Mouse (Mus musculus): Measurements from ENCODE around the gene Fyb. TPM values are rescaled to one million over a fixed set of nuclear protein-coding genes. Genes with fewer than 3 reads are reported as not detected.
"Not testable (repeated sequence)": the region's sequence is repeated elsewhere in the genome, so short reads cannot be mapped to it uniquely, and the experiment has no call there.

Fyb gene
- polyA plus RNA-seq, 1 experiment from 2014 or later, result 5.5 TPM

- not testable (repeated sequence) for H3K27ac ChIP-seq; H3K4me3 ChIP-seq; ATAC-seq (ENCODE audit: low FRiP score); H3K36me3 ChIP-seq; H3K4me1 ChIP-seq; H3K4me2 ChIP-seq (replicated peaks); H3K9ac ChIP-seq; H3K27me3 ChIP-seq; H3K9me3 ChIP-seq (replicated peaks)
- 90% methylated on average over 7 of the region's 7 CpGs for WGBS
Observed at GRCm38 (mm10) chr15:6586351-6586750, 63.7 kb downstream of the Fyb start.

- 76% methylated on average over 3 of the region's 3 CpGs for WGBS
- no peak for ATAC-seq (ENCODE audit: low FRiP score)
- H3K36me3 ChIP-seq, result no peaks in the 10 kb centered on the region
- H3K4me1 ChIP-seq, result no peaks in the 10 kb centered on the region
- H3K9me3 ChIP-seq (replicated peaks), result no peaks in the 10 kb centered on the region
- no peaks in the 10 kb centered on the region for H3K27me3 ChIP-seq
- no peak overlapping the region for H3K4me3 ChIP-seq
- H3K4me2 ChIP-seq (replicated peaks), result no peak overlapping the region
- H3K9ac ChIP-seq, result no peak overlapping the region
- H3K27ac ChIP-seq, result no peak overlapping the region
Observed at GRCm38 (mm10) chr15:6587526-6587925, 64.9 kb downstream of the Fyb start.

DNA sequence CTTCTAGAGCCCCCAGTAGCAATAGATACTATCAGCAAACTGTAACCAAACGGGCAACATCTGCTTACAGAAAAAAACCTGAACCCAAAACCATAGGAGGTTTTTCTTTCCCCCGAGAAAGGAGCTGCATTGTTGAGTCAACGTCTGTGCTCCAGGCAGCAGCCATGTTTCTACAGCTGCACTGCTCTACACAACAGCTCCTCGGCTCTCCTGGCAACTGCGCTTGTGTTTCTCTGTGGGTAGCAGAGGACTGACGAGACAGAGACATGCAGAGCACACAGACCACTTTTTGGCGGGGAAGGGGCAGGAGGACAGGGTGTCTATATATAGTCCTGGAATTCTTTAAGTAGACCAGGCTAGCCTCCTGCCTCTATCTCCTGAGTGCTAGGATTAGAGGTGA lies 65.5 kb downstream of the Fyb start:
- H3K4me3 ChIP-seq, result no peak overlapping the region
- WGBS, result 69% methylated on average over 7 of the region's 7 CpGs

DNA sequence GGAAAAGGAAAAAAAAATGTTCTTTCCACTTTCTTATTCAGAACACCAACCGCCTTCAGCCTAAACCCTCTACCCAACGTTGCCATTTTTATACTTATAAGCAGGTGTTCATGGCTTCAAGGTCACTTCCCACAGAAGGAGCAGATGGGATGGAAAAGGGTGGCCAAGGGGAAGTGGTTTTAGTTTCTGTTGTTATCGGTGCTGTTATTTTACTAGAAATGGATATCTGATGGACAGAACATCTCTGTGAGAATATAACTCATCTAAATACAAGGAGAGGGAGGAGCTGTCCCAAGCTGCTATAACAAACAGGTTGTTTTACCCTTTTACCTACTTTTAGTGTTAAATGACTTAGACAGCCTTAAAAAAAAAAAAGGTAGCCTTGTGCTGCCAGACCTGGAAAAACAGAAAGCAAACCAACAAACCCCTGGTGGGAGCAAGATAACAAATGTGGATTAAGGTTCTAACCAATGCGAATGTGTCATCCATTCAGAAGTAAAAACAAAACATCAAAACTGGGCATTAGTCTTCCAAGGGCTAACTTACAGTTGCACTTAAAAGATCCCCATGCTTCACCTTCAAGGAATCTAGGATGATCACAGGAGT lies 68.3 kb downstream of the Fyb start:
- Histone ChIP-seq H3K27me3 (no peaks in the 10 kb centered on the region), H3K9me3 (replicated peaks) (no peaks in the 10 kb centered on the region), H3K4me1 (no peaks in the 10 kb centered on the region), H3K9ac (no peak overlapping the region), H3K4me2 (replicated peaks) (no peak overlapping the region), H3K4me3 (no peak overlapping the region), H3K36me3 (no peaks in the 10 kb centered on the region), H3K27ac (no peak overlapping the region)
- no peak for ATAC-seq (ENCODE audit: low FRiP score)
- WGBS, result 91% methylated on average over 4 of the region's 4 CpGs

More for the DNA sequence above, 65.5 kb downstream of the Fyb start:
- Histone ChIP-seq H3K9me3 (replicated peaks) (no peaks in the 10 kb centered on the region), H3K4me1 (no peaks in the 10 kb centered on the region), H3K27ac (no peak overlapping the region), H3K4me2 (replicated peaks) (no peak overlapping the region), H3K27me3 (no peaks in the 10 kb centered on the region), H3K9ac (no peak overlapping the region), H3K36me3 (no peaks in the 10 kb centered on the region)
- ATAC-seq (ENCODE audit: low FRiP score), result no peak

- Histone ChIP-seq H3K27ac (no peak overlapping the region), H3K36me3 (no peaks in the 10 kb centered on the region), H3K4me3 (no peak overlapping the region), H3K4me1 (no peaks in the 10 kb centered on the region), H3K4me2 (replicated peaks) (no peak overlapping the region), H3K9ac (no peak overlapping the region), H3K27me3 (no peaks in the 10 kb centered on the region), H3K9me3 (replicated peaks) (no peaks in the 10 kb centered on the region)
- ATAC-seq (ENCODE audit: low FRiP score), result no peak
- 38% methylated on average over 1 of the region's 1 CpGs for WGBS
Observed at GRCm38 (mm10) chr15:6591527-6591926, 68.9 kb downstream of the Fyb start.

DNA sequence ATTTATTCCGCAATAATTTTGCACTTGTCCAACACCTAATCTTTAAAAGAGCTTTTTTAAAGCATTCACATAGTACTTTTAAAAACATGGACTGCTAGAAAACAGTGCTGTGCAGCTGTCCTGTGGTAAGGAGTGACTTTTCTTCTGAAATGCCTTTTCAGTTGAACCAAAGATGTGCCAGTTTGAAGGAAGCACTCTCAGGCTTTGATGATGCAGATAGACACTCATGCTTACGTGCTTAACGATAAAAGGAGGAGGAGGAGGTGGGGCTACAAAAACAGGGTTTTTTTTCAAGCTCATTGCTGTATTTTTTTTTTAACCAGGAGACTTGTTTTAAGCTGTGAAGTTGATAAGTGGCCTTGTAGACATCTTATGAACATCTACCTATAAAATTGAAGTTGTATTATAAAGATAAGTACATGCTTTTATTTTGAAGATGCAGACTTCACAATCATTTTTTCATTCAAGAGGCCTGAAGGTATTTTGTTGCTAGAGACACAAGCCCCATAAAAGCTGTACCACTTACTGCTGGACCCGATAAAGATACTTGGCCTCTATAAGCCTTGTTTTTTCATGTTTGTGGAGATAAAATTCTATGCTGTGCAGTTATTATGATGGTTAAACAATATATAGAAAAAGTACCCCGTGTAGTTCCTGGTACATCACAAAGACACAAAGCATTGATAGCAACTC lies 70.1 kb downstream of the Fyb start:
- 82% methylated on average over 5 of the region's 5 CpGs for WGBS
- no peak for ATAC-seq (ENCODE audit: low FRiP score)
- Histone ChIP-seq H3K27ac (no peak overlapping the region), H3K4me2 (replicated peaks) (no peak overlapping the region), H3K4me3 (no peak overlapping the region), H3K9me3 (replicated peaks) (no peaks in the 10 kb centered on the region), H3K36me3 (no peaks in the 10 kb centered on the region), H3K9ac (no peak overlapping the region), H3K4me1 (no peaks in the 10 kb centered on the region), H3K27me3 (no peaks in the 10 kb centered on the region)

GRCm38 (mm10) chr15:6593254-6593623 lies 70.6 kb downstream of the Fyb start:
- no peak for ATAC-seq (ENCODE audit: low FRiP score)
- Histone ChIP-seq H3K27me3 (no peaks in the 10 kb centered on the region), H3K9me3 (replicated peaks) (no peaks in the 10 kb centered on the region), H3K9ac (no peak overlapping the region), H3K36me3 (no peaks in the 10 kb centered on the region), H3K4me2 (replicated peaks) (no peak overlapping the region), H3K4me3 (no peak overlapping the region), H3K27ac (no peak overlapping the region), H3K4me1 (no peaks in the 10 kb centered on the region)
- 85% methylated on average over 1 of the region's 1 CpGs for WGBS

GRCm38 (mm10) chr15:6598626-6599025 lies 76.0 kb downstream of the Fyb start:
- Histone ChIP-seq H3K9me3 (replicated peaks) (no peaks in the 10 kb centered on the region), H3K27ac (no peak overlapping the region), H3K36me3 (no peaks in the 10 kb centered on the region), H3K4me3 (no peak overlapping the region), H3K9ac (no peak overlapping the region), H3K4me1 (no peaks in the 10 kb centered on the region), H3K27me3 (no peaks in the 10 kb centered on the region), H3K4me2 (replicated peaks) (no peak overlapping the region)
- WGBS, result 77% methylated on average over 3 of the region's 3 CpGs
- no peak for ATAC-seq (ENCODE audit: low FRiP score)

DNA sequence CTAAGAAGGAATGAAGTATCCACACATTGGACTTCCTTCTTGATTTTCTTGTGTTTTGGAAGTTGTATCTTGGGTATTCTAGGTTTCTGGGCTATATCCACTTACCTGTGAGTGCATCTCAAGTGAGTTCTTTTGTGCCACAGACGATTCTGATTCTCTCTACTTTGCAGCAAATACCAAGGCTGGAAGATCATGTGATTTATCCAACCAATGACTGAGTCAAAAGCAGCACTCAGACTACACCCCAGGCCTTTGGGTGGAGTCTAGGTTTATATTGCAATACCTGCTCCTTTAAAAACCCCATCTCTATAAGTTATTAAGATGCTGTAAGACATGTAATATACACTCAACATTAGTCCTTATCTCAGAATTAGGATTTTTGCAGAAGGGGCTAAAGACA lies 77.7 kb downstream of the Fyb start:
- H3K9ac ChIP-seq, result no peak overlapping the region
- no peaks in the 10 kb centered on the region for H3K4me1 ChIP-seq
- no peaks in the 10 kb centered on the region for H3K27me3 ChIP-seq
- H3K27ac ChIP-seq, result no peak overlapping the region
- ATAC-seq (ENCODE audit: low FRiP score), result no peak
- no peak overlapping the region for H3K4me2 ChIP-seq (replicated peaks)
- WGBS, result 81% methylated on average over 1 of the region's 1 CpGs
- no peak overlapping the region for H3K4me3 ChIP-seq
- no peaks in the 10 kb centered on the region for H3K36me3 ChIP-seq
- no peaks in the 10 kb centered on the region for H3K9me3 ChIP-seq (replicated peaks)

DNA sequence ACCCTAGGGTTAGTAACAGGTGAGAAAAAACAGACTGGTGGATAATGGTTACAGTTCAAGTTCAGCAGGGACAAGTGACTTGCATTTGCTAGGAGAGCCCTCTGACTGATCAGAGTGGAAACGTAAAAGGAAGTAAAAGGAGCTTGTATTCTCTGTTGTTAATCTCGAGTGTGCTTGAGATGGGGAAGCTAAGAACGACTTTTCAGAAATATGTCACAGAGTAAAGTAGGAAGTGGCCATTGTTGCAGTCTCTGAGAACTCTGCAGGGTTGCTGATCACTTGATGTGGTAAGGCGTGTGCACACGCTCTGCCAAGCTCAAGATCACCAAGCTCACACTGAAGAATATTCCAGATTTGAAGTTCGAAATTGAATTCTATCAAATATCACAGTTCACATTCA lies 78.7 kb downstream of the Fyb start:
- 82% methylated on average over 6 of the region's 6 CpGs for WGBS
- H3K4me3 ChIP-seq, result no peak overlapping the region
- ATAC-seq (ENCODE audit: low FRiP score), result no peak
- H3K4me1 ChIP-seq, result no peaks in the 10 kb centered on the region
- no peaks in the 10 kb centered on the region for H3K36me3 ChIP-seq
- no peak overlapping the region for H3K4me2 ChIP-seq (replicated peaks)
- H3K27ac ChIP-seq, result no peak overlapping the region
- no peaks in the 10 kb centered on the region for H3K27me3 ChIP-seq
- H3K9ac ChIP-seq, result no peak overlapping the region
- no peaks in the 10 kb centered on the region for H3K9me3 ChIP-seq (replicated peaks)

- no peak overlapping the region for H3K4me2 ChIP-seq (replicated peaks)
- H3K9ac ChIP-seq, result no peak overlapping the region
- no peak overlapping the region for H3K27ac ChIP-seq
- H3K9me3 ChIP-seq (replicated peaks), result no peaks in the 10 kb centered on the region
- WGBS, result 87% methylated on average over 4 of the region's 4 CpGs
- H3K4me3 ChIP-seq, result no peak overlapping the region
- no peaks in the 10 kb centered on the region for H3K27me3 ChIP-seq
- H3K4me1 ChIP-seq, result no peaks in the 10 kb centered on the region
- no peaks in the 10 kb centered on the region for H3K36me3 ChIP-seq
- ATAC-seq (ENCODE audit: low FRiP score), result no peak
Observed at GRCm38 (mm10) chr15:6602003-6602402, 79.3 kb downstream of the Fyb start.

GRCm38 (mm10) chr15:6610703-6611102 lies 88.0 kb downstream of the Fyb start:
- no peak overlapping the region for H3K27ac ChIP-seq
- H3K9me3 ChIP-seq (replicated peaks), result no peaks in the 10 kb centered on the region
- no peak overlapping the region for H3K9ac ChIP-seq
- 81% methylated on average over 5 of the region's 5 CpGs for WGBS
- no peak overlapping the region for H3K4me3 ChIP-seq
- H3K36me3 ChIP-seq, result no peaks in the 10 kb centered on the region
- ATAC-seq (ENCODE audit: low FRiP score), result no peak
- H3K4me1 ChIP-seq, result no peaks in the 10 kb centered on the region
- H3K4me2 ChIP-seq (replicated peaks), result no peak overlapping the region
- H3K27me3 ChIP-seq, result no peaks in the 10 kb centered on the region

DNA sequence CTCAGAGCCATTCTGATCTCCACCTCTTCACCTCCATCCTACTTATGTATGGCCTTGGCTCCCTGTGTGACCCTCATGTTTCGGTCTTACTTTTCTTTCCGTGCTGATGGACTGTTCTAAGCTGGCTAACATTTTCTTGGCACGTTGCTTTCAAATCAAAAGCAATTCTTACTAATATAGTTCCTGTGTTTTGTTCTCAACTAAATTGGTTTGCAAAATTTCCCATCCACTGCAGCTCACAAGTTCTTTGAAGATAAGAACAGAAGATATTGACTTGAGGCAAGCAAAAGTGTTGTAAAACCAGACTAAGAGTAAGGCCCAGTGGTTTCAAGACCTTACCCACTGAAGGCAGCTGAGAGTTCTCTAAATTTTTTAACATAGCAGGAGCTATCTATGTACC lies 90.2 kb downstream of the Fyb start:
- Histone ChIP-seq H3K36me3 (no peaks in the 10 kb centered on the region), H3K4me3 (no peak overlapping the region), H3K9ac (no peak overlapping the region), H3K9me3 (replicated peaks) (no peaks in the 10 kb centered on the region), H3K27me3 (no peaks in the 10 kb centered on the region), H3K27ac (no peak overlapping the region), H3K4me2 (replicated peaks) (no peak overlapping the region), H3K4me1 (no peaks in the 10 kb centered on the region)
- WGBS, result 84% methylated on average over 3 of the region's 3 CpGs
- ATAC-seq (ENCODE audit: low FRiP score), result no peak
